Mouse (Mus musculus): ENCODE data around the gene Rnf26. TPM values are rescaled to one million over a fixed set of nuclear protein-coding genes. Genes with fewer than 3 reads are reported as not detected.
A peak's percentile ranks its signal among the peaks of the same experiment; 100 is the strongest.

The Rnf26 gene
- total and polyA plus RNA-seq, 3 experiments, result 6.5 to 7.3 (median 6.7) TPM

- Histone ChIP-seq H3K4me1 (ENCODE audit: control insufficient read depth, insufficient read depth, low read length) (peaks cover 13% of the 10 kb centered on the region), H3K4me3 (peak overlapping the region; percentile 3; the same call in 1 of the 2 replicates), H3K9ac (ENCODE audit: low read depth, low read length) (peak overlapping the region; percentile 54), H3K79me2 (replicated peaks; ENCODE audit: control insufficient read depth, insufficient read depth, low read length) (no peaks in the 10 kb centered on the region), H3K27me3 (ENCODE audit: control insufficient read depth, insufficient read depth, low read length) (no peaks in the 10 kb centered on the region), H3K36me3 (ENCODE audit: control insufficient read depth, insufficient read depth, low read length) (peaks cover 2% of the 10 kb centered on the region), H3K27ac (peak overlapping the region; percentile 86)
- no peak for TF ChIP-seq EP300 (IDR thresholded peaks at IDR 0.05; ENCODE audit: insufficient read depth, low read depth, low read length)
- no peak for TF ChIP-seq POLR2A (IDR thresholded peaks at IDR 0.05; ENCODE audit: insufficient read depth, low read depth, low read length)
- TF ChIP-seq CTCF (IDR thresholded peaks at IDR 0.05), result no peak
- DNase-seq, result no peak
- 60% methylated on average over 10 of the region's 10 CpGs for WGBS
- intact Hi-C loops (cut with DNase I), result no loop called here
These were observed 35.0 kb downstream of the Rnf26 start for GRCm38 (mm10) chr9:44078136-44078797.

GRCm38 (mm10) chr9:44077266-44077910 lies 35.9 kb downstream of the Rnf26 start:
- H3K9ac ChIP-seq (ENCODE audit: low read depth, low read length), result peak overlapping the region; percentile 43; the same call in 1 of the 2 replicates
- WGBS, result 60% methylated on average over 11 of the region's 11 CpGs
- intact Hi-C loops (cut with DNase I), result no loop called here
- peaks cover 2% of the 10 kb centered on the region for H3K36me3 ChIP-seq (ENCODE audit: control insufficient read depth, insufficient read depth, low read length)
- H3K4me3 ChIP-seq, result peak overlapping the region; percentile 4; the same call in 1 of the 2 replicates
- H3K4me1 ChIP-seq (ENCODE audit: control insufficient read depth, insufficient read depth, low read length), result peaks cover 13% of the 10 kb centered on the region
- no peaks in the 10 kb centered on the region for H3K27me3 ChIP-seq (ENCODE audit: control insufficient read depth, insufficient read depth, low read length)
- TF ChIP-seq CTCF (IDR thresholded peaks at IDR 0.05) (no peak), POLR2A (IDR thresholded peaks at IDR 0.05; ENCODE audit: insufficient read depth, low read depth, low read length) (no peak)
- no peaks in the 10 kb centered on the region for H3K79me2 ChIP-seq (replicated peaks; ENCODE audit: control insufficient read depth, insufficient read depth, low read length)
- peak in 1 of 2 experiments; percentile 26 for DNase-seq
- peak overlapping the region; percentile 86 for H3K27ac ChIP-seq

GRCm38 (mm10) chr9:44076764-44077120 lies 36.6 kb downstream of the Rnf26 start:
- TF ChIP-seq CTCF (IDR thresholded peaks at IDR 0.05), result peak; percentile 74
- no peak for TF ChIP-seq EP300 (IDR thresholded peaks at IDR 0.05; ENCODE audit: insufficient read depth, low read depth, low read length)
- no peak overlapping the region; the same call in 1 of the 2 replicates for H3K4me3 ChIP-seq
- peak overlapping the region; percentile 86 for H3K27ac ChIP-seq
- intact Hi-C loops (cut with DNase I), result no loop called here
- WGBS, result 13% methylated on average over 5 of the region's 5 CpGs
- peak in 1 of 2 experiments; percentile 70 for DNase-seq
- no peak overlapping the region for H3K9ac ChIP-seq (ENCODE audit: low read depth, low read length)
- no peaks in the 10 kb centered on the region for H3K27me3 ChIP-seq (ENCODE audit: control insufficient read depth, insufficient read depth, low read length)
- H3K36me3 ChIP-seq (ENCODE audit: control insufficient read depth, insufficient read depth, low read length), result peaks cover 2% of the 10 kb centered on the region; the same call in 1 of the 2 replicates
- H3K79me2 ChIP-seq (replicated peaks; ENCODE audit: control insufficient read depth, insufficient read depth, low read length), result no peaks in the 10 kb centered on the region
- peaks cover 13% of the 10 kb centered on the region for H3K4me1 ChIP-seq (ENCODE audit: control insufficient read depth, insufficient read depth, low read length)

GRCm38 (mm10) chr9:44075996-44076763 lies 37.1 kb downstream of the Rnf26 start:
- intact Hi-C loops (cut with DNase I), result no loop called here
- peaks cover 2% of the 10 kb centered on the region; the same call in 1 of the 2 replicates for H3K36me3 ChIP-seq (ENCODE audit: control insufficient read depth, insufficient read depth, low read length)
- H3K27me3 ChIP-seq (ENCODE audit: control insufficient read depth, insufficient read depth, low read length), result no peaks in the 10 kb centered on the region
- TF ChIP-seq EP300 (IDR thresholded peaks at IDR 0.05; ENCODE audit: insufficient read depth, low read depth, low read length) (no peak), CTCF (IDR thresholded peaks at IDR 0.05) (no peak), POLR2A (IDR thresholded peaks at IDR 0.05; ENCODE audit: insufficient read depth, low read depth, low read length) (no peak)
- H3K27ac ChIP-seq, result peak overlapping the region; percentile 21
- H3K79me2 ChIP-seq (replicated peaks; ENCODE audit: control insufficient read depth, insufficient read depth, low read length), result no peaks in the 10 kb centered on the region
- WGBS, result 61% methylated on average over 16 of the region's 16 CpGs
- H3K4me3 ChIP-seq, result no peak overlapping the region
- peaks cover 15% of the 10 kb centered on the region for H3K4me1 ChIP-seq (ENCODE audit: control insufficient read depth, insufficient read depth, low read length)
- DNase-seq, result no peak
- H3K9ac ChIP-seq (ENCODE audit: low read depth, low read length), result peak overlapping the region; percentile 23; the same call in 1 of the 2 replicates

GRCm38 (mm10) chr9:44075276-44075995 lies 37.9 kb downstream of the Rnf26 start:
- peaks cover 15% of the 10 kb centered on the region for H3K4me1 ChIP-seq (ENCODE audit: control insufficient read depth, insufficient read depth, low read length)
- H3K4me3 ChIP-seq, result no peak overlapping the region
- intact Hi-C loops (cut with DNase I), result no loop called here
- H3K36me3 ChIP-seq (ENCODE audit: control insufficient read depth, insufficient read depth, low read length), result peaks cover 2% of the 10 kb centered on the region; the same call in 1 of the 2 replicates
- H3K79me2 ChIP-seq (replicated peaks; ENCODE audit: control insufficient read depth, insufficient read depth, low read length), result no peaks in the 10 kb centered on the region
- peak overlapping the region; percentile 21 for H3K27ac ChIP-seq
- TF ChIP-seq CTCF (IDR thresholded peaks at IDR 0.05) (no peak), EP300 (IDR thresholded peaks at IDR 0.05; ENCODE audit: insufficient read depth, low read depth, low read length) (no peak), POLR2A (IDR thresholded peaks at IDR 0.05; ENCODE audit: insufficient read depth, low read depth, low read length) (no peak)
- 74% methylated on average over 24 of the region's 24 CpGs for WGBS
- no peak overlapping the region for H3K9ac ChIP-seq (ENCODE audit: low read depth, low read length)
- H3K27me3 ChIP-seq (ENCODE audit: control insufficient read depth, insufficient read depth, low read length), result no peaks in the 10 kb centered on the region
- no peak for DNase-seq
